Mouse (Mus musculus) B cell, adult 2 months (primary cell): ENCODE results near the gene Rad51b.

Experiments
- DNase-seq, 2 experiments: peaks; one replicate each; pipeline ENCODE4 v3.0.0; 2022

Gene Rad51b

GRCm38 (mm10) chr12:79663893-79664574 lies 367.0 kb downstream of the Rad51b start:
- no peak for DNase-seq

- no peak for DNase-seq
These were observed 377.9 kb downstream of the Rad51b start for GRCm38 (mm10) chr12:79674846-79675439.

GRCm38 (mm10) chr12:79675440-79676176 lies 378.5 kb downstream of the Rad51b start:
- DNase-seq, result no peak

- DNase-seq, result no peak
These were observed 379.2 kb downstream of the Rad51b start for GRCm38 (mm10) chr12:79676251-79676650.

GRCm38 (mm10) chr12:79676896-79677295 lies 379.8 kb downstream of the Rad51b start:
- DNase-seq, result no peak

- no peak for DNase-seq
These were observed 382.3 kb downstream of the Rad51b start for GRCm38 (mm10) chr12:79679251-79679901.

GRCm38 (mm10) chr12:79679941-79680697 lies 383.0 kb downstream of the Rad51b start:
- DNase-seq, result no peak

GRCm38 (mm10) chr12:79680698-79681072 lies 383.6 kb downstream of the Rad51b start:
- no peak for DNase-seq

GRCm38 (mm10) chr12:79681571-79681970 lies 384.5 kb downstream of the Rad51b start:
- no peak for DNase-seq

GRCm38 (mm10) chr12:79683350-79683749 lies 386.3 kb downstream of the Rad51b start:
- no peak for DNase-seq

GRCm38 (mm10) chr12:79683759-79684158 lies 386.7 kb downstream of the Rad51b start:
- DNase-seq, result no peak

- DNase-seq, result peak in 1 of 2 experiments; percentile 12
These were observed 387.3 kb downstream of the Rad51b start for GRCm38 (mm10) chr12:79684338-79684737.

- no peak for DNase-seq
These were observed 389.7 kb downstream of the Rad51b start for GRCm38 (mm10) chr12:79686594-79687325.

- no peak for DNase-seq
These were observed 390.8 kb downstream of the Rad51b start for GRCm38 (mm10) chr12:79687683-79688386.

GRCm38 (mm10) chr12:79689299-79689698 lies 392.2 kb downstream of the Rad51b start:
- DNase-seq, result no peak

- DNase-seq, result peak; percentile 60 to 68
These were observed 395.1 kb downstream of the Rad51b start for GRCm38 (mm10) chr12:79691929-79692862.

- no peak for DNase-seq
These were observed 398.9 kb downstream of the Rad51b start for GRCm38 (mm10) chr12:79695832-79696434.

GRCm38 (mm10) chr12:79703555-79703954 lies 406.5 kb downstream of the Rad51b start:
- no peak for DNase-seq

GRCm38 (mm10) chr12:79705501-79706266 lies 408.6 kb downstream of the Rad51b start:
- DNase-seq, result no peak
